In the genomic region with DNA sequence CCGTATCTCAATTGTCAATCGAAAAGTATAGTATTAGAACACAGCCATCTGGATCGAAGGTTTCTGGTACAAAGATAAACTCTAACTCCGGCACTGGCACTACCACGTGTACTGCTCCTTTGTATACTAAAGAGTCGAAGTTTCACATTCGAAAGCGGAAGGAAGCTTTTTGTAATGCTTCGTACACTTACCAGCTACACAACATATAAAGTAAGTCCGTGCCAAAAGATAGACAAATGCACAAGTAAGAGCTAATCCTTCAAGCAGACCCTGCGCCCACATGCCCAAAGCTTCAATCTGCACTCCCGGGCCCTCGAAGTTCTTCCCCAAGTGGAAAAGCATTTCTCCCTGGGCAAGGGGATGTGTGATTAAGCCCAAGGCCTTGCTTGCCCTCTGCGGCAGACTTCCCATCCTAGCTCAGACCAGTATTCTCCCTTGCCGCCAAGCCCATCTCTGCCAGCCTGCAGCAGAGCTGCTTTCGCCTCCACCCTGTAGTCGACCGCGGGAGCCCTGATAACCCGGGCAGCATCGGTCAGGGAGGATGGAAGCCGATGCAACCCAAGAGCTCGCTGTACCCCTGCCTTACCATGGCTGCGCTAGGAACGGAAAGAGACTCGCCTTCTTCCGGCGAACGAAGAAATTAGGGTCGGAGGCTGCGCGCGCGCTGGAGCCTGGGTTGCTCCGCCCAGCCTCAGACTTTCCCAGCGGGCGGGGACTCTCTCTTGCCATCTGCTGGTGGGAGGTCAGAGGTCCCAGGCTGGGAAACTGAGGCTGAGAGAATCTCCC, we compare ENCODE assay signal across 8 mouse cellular contexts. TPM values are rescaled to one million over a fixed set of nuclear protein-coding genes. Genes with fewer than 3 reads are reported as not detected.
DNase-seq lines count a peak whose midpoint lies in the region; ATAC-seq and TF ChIP-seq lines count a peak whose summit lies in the region.

A gene (minus strand): TSS at position 683 of the 786 bp plus-strand sequence.

- peak within 1 kb of the TSS; percentile 72 to 90 for H3K4me3 ChIP-seq in MEL (ENCODE audit: control insufficient read depth in 1 of 2, insufficient read depth in 1 of 2, low read depth in 2 of 2, low read length in 2 of 2)
- peak within 1 kb of the TSS; percentile 84 for H3K4me3 ChIP-seq in cerebellum, adult 2 months (replicated peaks; ENCODE audit: insufficient read depth, low read depth, low read length)
- peak within 1 kb of the TSS; percentile 53 for H3K4me3 ChIP-seq in forebrain, postnatal 0 days (ENCODE audit: low read depth, low read length)
- peak within 1 kb of the TSS; percentile 71 for H3K4me3 ChIP-seq in layer of hippocampus, adult 2 months
- peak within 1 kb of the TSS; percentile 84 for H3K4me3 ChIP-seq in lung, adult 2 months (replicated peaks; ENCODE audit: extremely low read depth, low read depth, low read length)
- H3K4me3 ChIP-seq in neural tube, embryonic 15.5 days (replicated peaks) = peak within 1 kb of the TSS; percentile 52

- intact Hi-C loops in heart, postnatal 36 days (cut with DNase I) = loop anchor here (2.0 to 10.0 kb wide), 4 partner anchors 32 to 234 kb away; a partner anchor contains a TSS

- 7% methylated on average over 37 of the region's 37 CpGs for WGBS in cerebellum, adult 2 months
- WGBS in forebrain, postnatal 0 days = 27% methylated on average over 37 of the region's 37 CpGs
- WGBS in lung, adult 2 months = 36% methylated on average over 37 of the region's 37 CpGs
- WGBS in neural tube, embryonic 15.5 days = 23% methylated on average over 37 of the region's 37 CpGs

- TF ChIP-seq RAD21 in MEL (IDR thresholded peaks at IDR 0.05; ENCODE audit: low read depth, low read length) = no peak

- peak; percentile 86 for DNase-seq in MEL (ENCODE audit: low read depth, low spot score)
- DNase-seq in cerebellum, adult 2 months = peak; percentile 76 to 79
- DNase-seq in forebrain, postnatal 0 days = peak; percentile 89
- peak; percentile 79 to 83 for DNase-seq in heart, postnatal 36 days
- DNase-seq in layer of hippocampus, adult 2 months (ENCODE audit: low spot score in 2 of 2) = peak; percentile 68 to 77
- peak; percentile 75 for DNase-seq in lung, adult 2 months
- peak; percentile 82 for DNase-seq in testis, postnatal 10 days (ENCODE audit: low spot score)

- TF ChIP-seq CTCF in MEL (IDR thresholded peaks at IDR 0.05 in 2 of 3, conservative IDR thresholded peaks at IDR 0.05 in 1 of 3; ENCODE audit: control insufficient read depth in 1 of 3, insufficient read depth in 1 of 3, low read depth in 2 of 3, low read length in 3 of 3, poor library complexity in 1 of 3, severe bottlenecking in 1 of 3) = peak; percentile 39 to 74 (median 66); a peak in 5 of 6 replicates
- peak; percentile 52 for TF ChIP-seq CTCF in cerebellum, adult 2 months (IDR thresholded peaks at IDR 0.05; ENCODE audit: borderline replicate concordance, insufficient read depth, low read depth, low read length)
- TF ChIP-seq CTCF in forebrain, postnatal 0 days (IDR thresholded peaks at IDR 0.05; ENCODE audit: low read depth) = peak; percentile 68
- TF ChIP-seq CTCF in layer of hippocampus, adult 2 months (conservative IDR thresholded peaks at IDR 0.05) = peak; percentile 80
- peak; percentile 49 for TF ChIP-seq CTCF in lung, adult 2 months (IDR thresholded peaks at IDR 0.05; ENCODE audit: insufficient read depth, low read length)

- TF ChIP-seq EP300 in MEL (IDR thresholded peaks at IDR 0.05; ENCODE audit: low read depth in 1 of 2, low read length in 2 of 2) = no peak; a peak in 1 of 4 replicates

- H3K27ac ChIP-seq in MEL (ENCODE audit: control insufficient read depth, low read depth, low read length) = peak within 1 kb of the TSS; percentile 81
- peak within 1 kb of the TSS; percentile 47; the same call in 1 of the 2 replicates for H3K27ac ChIP-seq in cerebellum, adult 2 months (ENCODE audit: insufficient read depth, low read length)
- H3K27ac ChIP-seq in forebrain, postnatal 0 days (ENCODE audit: low read depth, low read length) = peak within 1 kb of the TSS; percentile 83
- H3K27ac ChIP-seq in layer of hippocampus, adult 2 months = peak within 1 kb of the TSS; percentile 91
- peak within 1 kb of the TSS; percentile 81 for H3K27ac ChIP-seq in neural tube, embryonic 15.5 days (replicated peaks)

- peaks cover 0 to 6% of the 10 kb centered on the region in 2 experiments; a peak in 1 of 4 replicates for H3K4me1 ChIP-seq in MEL (ENCODE audit: control insufficient read depth in 1 of 2, insufficient read depth in 2 of 2, low read length in 2 of 2)
- H3K4me1 ChIP-seq in cerebellum, adult 2 months (ENCODE audit: control insufficient read depth, insufficient read depth, low read length) = no peaks in the 10 kb centered on the region
- no peaks in the 10 kb centered on the region for H3K4me1 ChIP-seq in forebrain, postnatal 0 days (ENCODE audit: insufficient read depth)
- peaks cover 7% of the 10 kb centered on the region for H3K4me1 ChIP-seq in lung, adult 2 months (ENCODE audit: control insufficient read depth, insufficient read depth, low read length)
- H3K4me1 ChIP-seq in neural tube, embryonic 15.5 days = peaks cover 25% of the 10 kb centered on the region

- peaks cover 12 to 15% of the 10 kb centered on the region in 2 experiments; a peak in 3 of 4 replicates for H3K36me3 ChIP-seq in MEL (ENCODE audit: control insufficient read depth in 1 of 2, insufficient read depth in 2 of 2, low read length in 2 of 2)
- 0 out of 2 replicates have a peak, but pooled peaks cover 1% of the 10 kb centered on the region for H3K36me3 ChIP-seq in forebrain, postnatal 0 days (ENCODE audit: insufficient read depth)
- H3K36me3 ChIP-seq in neural tube, embryonic 15.5 days = peaks cover 6% of the 10 kb centered on the region; the same call in 1 of the 2 replicates

- H3K27me3 ChIP-seq in MEL (ENCODE audit: control insufficient read depth in 1 of 2, insufficient read depth in 2 of 2, low read length in 2 of 2) = no peaks in the 10 kb centered on the region
- no peaks in the 10 kb centered on the region for H3K27me3 ChIP-seq in cerebellum, adult 2 months (ENCODE audit: control insufficient read depth, insufficient read depth, low read length)
- H3K27me3 ChIP-seq in forebrain, postnatal 0 days (ENCODE audit: insufficient read depth, low read length) = no peaks in the 10 kb centered on the region
- peaks cover 3% of the 10 kb centered on the region; the same call in 1 of the 2 replicates for H3K27me3 ChIP-seq in neural tube, embryonic 15.5 days (replicated peaks)

- peak; percentile 98 for ATAC-seq in forebrain, postnatal 0 days
- ATAC-seq in neural tube, embryonic 15.5 days (ENCODE audit: low FRiP score) = peak; percentile 97

- H3K9ac ChIP-seq in MEL (ENCODE audit: control insufficient read depth, low read depth, low read length, poor library complexity, severe bottlenecking) = peak within 1 kb of the TSS; percentile 95
- peak within 1 kb of the TSS; percentile 67 for H3K9ac ChIP-seq in forebrain, postnatal 0 days
- peak within 1 kb of the TSS; percentile 66 for H3K9ac ChIP-seq in neural tube, embryonic 15.5 days (replicated peaks)

- peaks cover 34% of the 10 kb centered on the region for H3K79me2 ChIP-seq in MEL (ENCODE audit: control insufficient read depth, insufficient read depth, low read length, poor library complexity)

- H3K4me2 ChIP-seq in forebrain, postnatal 0 days (ENCODE audit: low read depth) = peak within 1 kb of the TSS; percentile 51
- peak within 1 kb of the TSS; percentile 61 for H3K4me2 ChIP-seq in neural tube, embryonic 15.5 days

- no peaks in the 10 kb centered on the region for H3K9me3 ChIP-seq in MEL (replicated peaks; ENCODE audit: insufficient read depth, low read length)
- no peaks in the 10 kb centered on the region for H3K9me3 ChIP-seq in forebrain, postnatal 0 days (ENCODE audit: low read length)
- H3K9me3 ChIP-seq in neural tube, embryonic 15.5 days (replicated peaks) = no peaks in the 10 kb centered on the region

- TF ChIP-seq POLR2A in MEL (IDR thresholded peaks at IDR 0.05; ENCODE audit: control insufficient read depth in 1 of 2, insufficient read depth in 1 of 2, low read depth in 1 of 2, low read length in 2 of 2, poor library complexity in 1 of 2) = peak; percentile 78 to 89
- peak; percentile 72; the same call in 1 of the 2 replicates for TF ChIP-seq POLR2A in cerebellum, adult 2 months (IDR thresholded peaks at IDR 0.05; ENCODE audit: borderline replicate concordance, insufficient read depth, low read length)
- TF ChIP-seq POLR2A in lung, adult 2 months (IDR thresholded peaks at IDR 0.05; ENCODE audit: borderline replicate concordance, extremely low read depth, low read depth, low read length) = peak; percentile 96

TF ChIP-seq in MEL, 35 proteins besides CTCF, POLR2A, EP300 and RAD21 (continues in another document):
- no peak for TF ChIP-seq ZC3H11A (IDR thresholded peaks at IDR 0.05; ENCODE audit: low read depth, low read length)
- TF ChIP-seq MYC (IDR thresholded peaks at IDR 0.05; ENCODE audit: low read depth, low read length) = peak; percentile 72; the same call in 1 of the 2 replicates
- TF ChIP-seq MYB (IDR thresholded peaks at IDR 0.05; ENCODE audit: low read depth, low read length) = no peak
- no peak for TF ChIP-seq ETS1 (IDR thresholded peaks at IDR 0.05; ENCODE audit: low read depth, low read length)
- TF ChIP-seq HCFC1 (IDR thresholded peaks at IDR 0.05; ENCODE audit: low read depth, low read length) = peak; percentile 83
- TF ChIP-seq SMC3 (IDR thresholded peaks at IDR 0.05; ENCODE audit: low read depth, low read length) = no peak
- no peak for TF ChIP-seq MAFK (IDR thresholded peaks at IDR 0.05; ENCODE audit: borderline replicate concordance, low read depth, low read length)
- no peak for TF ChIP-seq GABPA (IDR thresholded peaks at IDR 0.05; ENCODE audit: low read depth, low read length)
- TF ChIP-seq NRF1 (IDR thresholded peaks at IDR 0.05; ENCODE audit: insufficient read depth, low read depth, low read length, poor library complexity, severe bottlenecking) = peak; percentile 74
- TF ChIP-seq ZMIZ1 (IDR thresholded peaks at IDR 0.05; ENCODE audit: low read depth, low read length) = peak; percentile 85
- no peak for TF ChIP-seq TAL1 (IDR thresholded peaks at IDR 0.05; ENCODE audit: low read length)
- TF ChIP-seq MAZ (IDR thresholded peaks at IDR 0.05; ENCODE audit: low read depth, low read length) = no peak
- TF ChIP-seq UBTF (IDR thresholded peaks at IDR 0.05; ENCODE audit: borderline replicate concordance, insufficient read depth, low read depth, low read length) = no peak

RNA-seq across cellular contexts. Expression of the gene that starts here (rescaled TPM):
- 2,489 and 2,760 TPM in 2 replicates for total RNA-seq in MEL (2012; rRNA removed)
- 1,000 to 10,000 TPM in 1 of 2 experiments, not detected in 1; 1,993 TPM for polyA plus RNA-seq in MEL (2012; ENCODE audit: insufficient read depth in 1 of 2, insufficient read length in 2 of 2, low read depth in 1 of 2, low replicate concordance in 2 of 2, missing spikeins in 1 of 2)
- 438 and 491 TPM in 2 replicates for polyA plus RNA-seq in cerebellum, adult 2 months (2012; rRNA removed)
- total RNA-seq in forebrain, postnatal 0 days (2014; rRNA removed) = 1,341 and 1,679 TPM in 2 replicates
- 432 and 524 TPM in 2 replicates for polyA plus RNA-seq in forebrain, postnatal 0 days (2015; fragmentation: Nextera tagmentation; extraction: Ambion mirVana)
- 100 to 1,000 TPM; 623 to 693 TPM for total RNA-seq in heart, postnatal 36 days (2021)
- 100 to 1,000 TPM; 416 to 499 TPM for total RNA-seq in layer of hippocampus, adult 2 months (2021)
- 278 and 471 TPM in 2 replicates for polyA plus RNA-seq in lung, adult 2 months (2012; rRNA removed)
- 357 and 446 TPM in 2 replicates for polyA plus RNA-seq in neural tube, embryonic 15.5 days (2015; fragmentation: Nextera tagmentation; extraction: Ambion mirVana)

Comparison
In these comparisons a context has a peak if more than half of its experiments do, and no peak if none do; other contexts are left out.
1. Peak in every context shown above with its lines: DNase-seq, ATAC-seq, H3K4me3 ChIP-seq and H3K27ac ChIP-seq.